Mouse (Mus musculus) heart, postnatal 25 days (tissue): ENCODE data around the gene Coq9. TPM values are rescaled to one million over a fixed set of nuclear protein-coding genes. Genes with fewer than 3 reads are reported as not detected.
"Not testable (repeated sequence)": the region's sequence is repeated elsewhere in the genome, so short reads cannot be mapped to it uniquely, and the experiment has no call there.

Experiments
- DNase-seq: peaks from one replicate; pipeline ENCODE4 v3.0.0; 2022; ENCODE audit warnings: low spot score
- intact Hi-C: fragments of 180-260 bp; cut with DNase I; formaldehyde crosslinking; loops from one replicate; pipeline ENCODE4 v1.15.1; 2025
- total RNA-seq, 2 experiments: library from RNA; stranded (reverse); gene quantifications; 2 replicates each; pipeline ENCODE4 v1.2.3; 2021

Gene Coq9
- total RNA-seq, 2 experiments from 2014 or later, result 542 TPM

DNA sequence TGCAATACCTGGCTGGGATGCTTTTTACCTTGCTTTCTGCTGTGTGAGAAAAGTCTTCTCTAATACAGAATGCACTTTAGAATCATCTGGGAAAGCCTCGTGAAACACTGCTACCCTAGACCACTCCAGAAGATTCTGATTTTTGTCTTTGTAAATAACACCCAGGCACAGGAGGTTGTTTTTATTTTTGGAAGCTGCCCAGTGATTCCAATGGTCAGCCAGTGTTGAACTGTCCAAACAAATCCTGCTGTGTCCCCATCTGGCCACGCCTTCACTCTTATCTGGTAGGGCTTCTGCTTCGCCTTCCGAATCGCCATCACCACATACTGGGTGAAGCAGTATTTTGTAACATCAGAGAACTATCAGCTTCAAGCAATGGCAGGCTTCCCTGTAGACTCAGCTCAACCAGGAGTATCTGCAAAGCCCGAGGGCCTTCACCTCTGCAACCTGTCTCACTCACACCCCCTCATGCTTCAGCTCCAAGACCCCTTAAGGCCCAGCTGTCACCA lies 18.4 kb upstream of the Coq9 start:
- intact Hi-C loops, result no loop called here
- no peak for DNase-seq

GRCm38 (mm10) chr8:94820553-94820952 lies 17.6 kb upstream of the Coq9 start:
- DNase-seq, result no peak
- intact Hi-C loops, result no loop called here

- intact Hi-C loops, result no loop called here
These were observed 16.7 kb upstream of the Coq9 start for GRCm38 (mm10) chr8:94821381-94821780.

GRCm38 (mm10) chr8:94822637-94823560 lies 15.2 kb upstream of the Coq9 start:
- DNase-seq, result no peak
- intact Hi-C loops, result loop anchor here (2.0 kb wide), 1 partner anchor 86 kb away; no protein-coding TSS in a partner anchor

More at GRCm38 (mm10) chr8:94821381-94821780, 16.7 kb upstream of the Coq9 start:
- DNase-seq, result no peak

DNA sequence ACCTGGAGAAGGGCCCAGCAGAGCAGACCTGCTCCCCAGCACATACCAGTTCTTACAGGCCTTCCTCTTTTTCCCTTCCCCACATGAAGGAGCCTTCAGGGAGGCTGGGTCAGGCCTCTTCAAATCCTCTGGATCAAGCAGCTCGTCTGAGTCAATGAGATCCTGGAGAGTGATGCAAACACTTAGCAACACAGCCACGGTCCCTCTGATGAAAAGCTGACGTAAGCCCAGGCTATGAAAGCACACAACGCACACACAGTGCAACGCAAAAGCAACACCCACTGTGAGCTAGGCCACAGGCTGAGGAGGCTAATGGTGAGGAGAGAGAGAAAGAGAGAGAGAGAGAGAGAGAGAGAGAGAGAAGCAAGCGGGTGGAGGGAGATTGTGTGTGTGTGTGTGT lies 13.0 kb upstream of the Coq9 start:
- intact Hi-C loops, result no loop called here
- no peak for DNase-seq

DNA sequence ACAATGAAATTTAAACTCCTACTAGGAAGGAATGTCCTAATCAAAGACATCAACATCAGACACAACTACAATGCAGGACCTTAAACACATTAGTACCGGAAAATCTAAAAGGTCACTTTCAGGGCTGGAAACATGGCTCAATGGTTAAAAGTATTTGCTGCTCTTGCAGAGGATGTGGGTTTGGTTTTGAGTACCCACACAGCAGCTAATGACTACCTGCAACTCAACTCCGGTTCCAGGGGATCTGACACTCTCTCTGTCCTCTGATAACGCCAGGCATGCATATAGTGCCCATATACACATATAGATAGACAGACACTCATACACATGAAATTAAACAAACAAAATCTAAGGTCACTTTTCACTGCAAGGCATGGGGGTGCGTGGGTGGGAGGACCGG lies 11.9 kb upstream of the Coq9 start:
- no peak for DNase-seq
- intact Hi-C loops, result no loop called here

DNA sequence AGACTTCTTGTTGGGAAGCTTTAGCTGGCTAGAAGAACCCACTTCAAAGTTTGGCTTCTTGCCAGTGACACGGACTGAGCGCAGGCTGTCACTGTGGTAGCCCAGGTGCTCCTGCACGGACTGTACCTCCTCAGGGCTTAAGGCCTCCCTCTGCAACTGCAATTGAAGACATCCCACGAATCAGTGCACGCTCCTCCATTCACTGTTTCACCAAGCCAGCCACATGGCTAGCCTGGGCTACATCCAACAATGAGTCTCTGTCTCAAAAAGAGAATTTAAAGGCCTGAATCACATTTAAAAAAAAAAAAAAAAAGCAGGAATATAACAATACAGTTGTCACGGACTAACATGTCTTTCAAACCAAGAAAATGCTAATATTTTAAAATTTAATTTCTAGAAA lies 9.8 kb upstream of the Coq9 start:
- no peak for DNase-seq
- intact Hi-C loops, result no loop called here

GRCm38 (mm10) chr8:94833901-94834405 lies 4.2 kb upstream of the Coq9 start:
- intact Hi-C loops, result not testable (repeated sequence)

DNA sequence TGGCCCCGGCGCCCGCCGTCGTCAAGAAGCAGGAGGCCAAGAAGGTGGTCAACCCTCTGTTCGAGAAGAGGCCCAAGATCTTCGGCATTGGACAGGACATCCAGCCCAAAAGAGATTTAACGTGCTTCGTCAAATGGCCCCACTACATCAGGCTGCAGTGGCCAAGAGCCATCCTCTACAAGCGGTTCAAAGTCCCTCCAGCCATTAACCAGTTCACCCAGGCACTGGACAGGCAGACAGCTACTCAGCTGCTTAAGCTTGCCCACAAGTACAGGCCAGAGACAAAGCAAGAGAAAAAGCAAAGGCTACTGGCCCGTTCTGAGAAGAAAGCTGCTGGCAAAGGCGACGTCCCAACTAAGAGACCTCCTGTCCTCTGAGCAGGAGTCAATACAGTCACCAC lies 2.4 kb upstream of the Coq9 start:
- DNase-seq, intact Hi-C loops: not testable (repeated sequence)

More at GRCm38 (mm10) chr8:94833901-94834405, 4.2 kb upstream of the Coq9 start:
- not testable (repeated sequence) for DNase-seq

GRCm38 (mm10) chr8:94836456-94837240 lies 1.5 kb upstream of the Coq9 start:
- intact Hi-C loops, result no loop called here
- no peak for DNase-seq

GRCm38 (mm10) chr8:94838600-94838999 lies 479 bp downstream of the Coq9 start:
- DNase-seq, result peak; percentile 63
- intact Hi-C loops, result no loop called here

DNA sequence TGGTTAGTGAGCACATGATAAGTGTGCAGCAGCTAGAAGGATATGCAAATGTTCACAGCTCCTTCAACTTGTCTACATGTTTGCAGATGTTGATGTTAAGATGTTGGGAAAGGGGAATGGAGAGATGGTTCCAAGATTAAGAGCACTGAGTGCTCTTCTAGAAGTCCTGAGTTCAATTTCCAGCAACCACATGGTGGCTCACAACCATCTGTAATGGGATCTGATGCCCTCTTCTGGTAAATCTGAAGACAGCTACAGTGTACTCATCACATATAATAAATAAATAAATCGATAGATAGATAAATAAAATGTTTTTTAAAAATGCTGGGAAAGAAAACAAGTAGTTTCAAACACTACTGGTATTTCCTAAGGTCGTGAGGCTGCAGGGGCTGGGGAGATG lies 3.1 kb downstream of the Coq9 start:
- intact Hi-C loops, result no loop called here
- no peak for DNase-seq

DNA sequence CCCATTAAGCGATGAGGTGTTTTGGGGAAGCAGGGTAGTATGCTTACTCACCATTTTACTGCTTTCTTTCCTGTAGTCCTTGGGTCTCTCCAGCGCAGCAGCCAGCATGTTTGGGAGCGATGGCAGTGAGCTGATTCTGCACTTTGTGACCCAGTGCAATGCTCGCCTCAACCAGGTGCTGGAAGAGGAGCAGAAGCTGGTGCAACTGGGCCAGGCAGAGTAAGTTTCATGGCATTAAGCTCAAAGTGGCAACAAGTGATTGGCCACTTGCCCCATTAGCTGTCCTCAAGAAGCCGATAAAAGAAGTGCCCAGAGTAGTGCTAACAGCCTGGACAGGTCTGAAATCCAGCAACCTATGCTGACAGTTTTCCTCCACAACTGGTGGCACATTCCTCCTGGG lies 11.9 kb downstream of the Coq9 start:
- intact Hi-C loops, result no loop called here
- no peak for DNase-seq

- DNase-seq, intact Hi-C loops: not testable (repeated sequence)
These were observed 16.6 kb downstream of the Coq9 start for GRCm38 (mm10) chr8:94854761-94855160.

DNA sequence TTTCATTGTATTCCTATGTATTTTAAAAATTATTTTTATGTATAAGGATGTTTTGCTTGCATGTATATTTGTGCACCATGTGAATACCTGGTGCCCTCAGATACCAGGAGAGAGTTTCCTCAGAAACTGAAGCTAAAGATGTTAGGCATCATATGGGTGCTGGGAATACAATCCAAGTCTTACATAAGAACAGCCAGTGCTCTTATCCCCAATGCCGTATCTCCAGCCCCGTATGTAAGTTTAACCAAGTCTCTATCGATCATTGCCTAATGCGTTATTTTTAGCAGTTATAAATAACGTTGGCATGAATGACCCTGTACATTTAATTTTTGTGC lies 18.9 kb downstream of the Coq9 start:
- intact Hi-C loops, result no loop called here
- DNase-seq, result no peak

DNA sequence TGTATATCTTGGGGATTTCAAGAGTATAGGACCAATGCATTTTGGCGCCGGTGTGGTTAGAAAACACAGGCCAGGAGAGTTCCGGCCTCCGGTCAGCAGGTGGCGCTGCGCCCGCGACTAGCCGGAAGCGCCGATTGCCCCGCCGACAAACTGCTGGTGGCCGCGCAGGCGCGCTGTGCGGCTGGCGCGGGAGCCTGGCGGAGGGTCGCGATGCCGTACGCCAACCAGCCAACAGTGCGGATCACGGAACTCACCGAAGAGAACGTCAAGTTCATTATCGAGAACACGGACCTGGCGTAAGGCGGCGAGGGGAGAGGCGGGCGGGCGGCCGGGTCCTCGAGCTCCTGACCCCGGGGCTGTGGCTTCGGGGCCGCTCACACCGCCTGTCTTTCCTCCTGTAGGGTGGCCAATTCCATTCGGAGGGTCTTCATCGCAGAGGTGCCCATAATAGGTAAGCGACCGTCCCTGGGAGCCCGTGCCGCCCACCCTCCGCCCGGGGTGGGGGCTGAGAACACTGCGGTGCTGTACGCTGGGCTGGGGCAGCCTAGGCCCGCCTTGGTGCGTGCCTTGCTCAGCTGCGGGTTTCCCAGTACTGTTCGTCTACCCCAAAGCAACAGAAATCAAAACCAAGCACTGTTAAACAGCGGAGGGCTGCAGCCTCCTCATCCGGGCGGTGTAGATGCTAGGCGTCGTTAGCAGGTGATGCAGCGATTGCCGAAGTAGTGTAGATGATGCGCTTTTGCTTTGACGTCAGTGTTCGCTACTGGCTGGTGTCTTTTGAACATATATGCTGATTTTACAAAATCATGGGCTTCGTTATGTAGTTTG lies 19.4 kb downstream of the Coq9 start, which contains the start of gene Polr2c:
Gene Polr2c, plus strand, starts transcription at position 105 of the 828 bp plus-strand sequence.
- peak; percentile 66 for DNase-seq
- intact Hi-C loops, result no loop called here

DNA sequence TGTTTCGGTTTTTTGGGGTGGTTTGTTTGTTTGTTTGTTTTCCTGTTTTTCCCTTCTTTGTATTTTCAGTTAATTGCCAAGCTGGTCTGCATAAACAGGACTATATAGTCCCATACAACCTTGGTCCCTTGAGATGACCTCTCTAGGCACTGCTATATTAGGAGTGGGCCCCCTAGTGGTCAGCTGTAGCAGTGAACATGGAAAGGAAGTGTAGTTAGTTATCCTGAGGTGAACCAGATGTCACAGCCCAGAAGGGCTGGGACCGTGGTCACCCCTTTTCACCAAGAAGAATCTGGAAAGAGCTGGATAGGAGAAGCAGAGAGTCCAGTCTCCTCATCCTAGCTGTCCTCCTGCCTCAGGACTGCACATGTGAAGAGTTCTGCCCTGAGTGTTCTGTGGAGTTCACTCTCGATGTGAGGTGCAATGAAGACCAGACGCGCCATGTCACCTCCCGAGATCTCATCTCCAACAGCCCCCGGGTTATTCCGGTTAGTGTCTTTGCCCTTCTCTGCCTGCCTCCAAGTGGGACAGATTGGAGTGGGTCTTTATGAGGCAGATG lies 23.3 kb downstream of the Coq9 start:
- intact Hi-C loops, result no loop called here
- DNase-seq, result no peak

GRCm38 (mm10) chr8:94862487-94863220 lies 24.5 kb downstream of the Coq9 start:
- intact Hi-C loops, result no loop called here
- DNase-seq, result no peak
